Mouse (Mus musculus) lung, embryonic 14.5 days (tissue): ENCODE measurements around the gene Trim31. TPM values are rescaled to one million over a fixed set of nuclear protein-coding genes. Genes with fewer than 3 reads are reported as not detected.

ENCODE experiments used
- ATAC-seq: fragments of 200-750 bp; cut with Nextera tagmentation; 2 replicates; pipeline ENCODE4 v1.8.0; 2017; ENCODE audit warnings: mild to moderate bottlenecking, moderate TSS enrichment, moderate library complexity; ENCODE audit not compliant: insufficient read depth
- DNase-seq: peaks from one replicate; pipeline ENCODE4 v3.0.0-alpha.2; 2015
- H3K27ac ChIP-seq: fragments of 300-500 bp; sonication (generic); 2 replicates; pipeline ENCODE4 v1.5.1; 2014; ENCODE audit warnings: low read depth, mild to moderate bottlenecking, moderate library complexity
- H3K27me3 ChIP-seq: fragments of 300-500 bp; sonication (generic); 2 replicates; pipeline ENCODE4 v1.6.1; 2014; ENCODE audit warnings: low read length, control low read depth; ENCODE audit not compliant: insufficient read depth
- H3K36me3 ChIP-seq: fragments of 300-500 bp; sonication (generic); 2 replicates; pipeline ENCODE4 v1.6.1; 2014; ENCODE audit warnings: control low read depth; ENCODE audit not compliant: insufficient read depth
- H3K4me1 ChIP-seq: fragments of 300-500 bp; sonication (generic); 2 replicates; pipeline ENCODE4 v1.6.1; 2014; ENCODE audit warnings: antibody characterized with exemption, control low read depth; ENCODE audit not compliant: insufficient read depth
- H3K4me2 ChIP-seq: fragments of 300-500 bp; sonication (generic); 2 replicates; pipeline ENCODE4 v1.6.1; 2014; ENCODE audit warnings: mild to moderate bottlenecking
- H3K4me3 ChIP-seq: fragments of 300-500 bp; sonication (generic); 2 replicates; pipeline ENCODE4 v1.5.1; 2014; ENCODE audit warnings: low read depth, low read length
- H3K9ac ChIP-seq: fragments of 300-500 bp; sonication (generic); 2 replicates; pipeline ENCODE4 v1.6.1; 2014
- H3K9me3 ChIP-seq: fragments of 300-500 bp; sonication (generic); 2 replicates; pipeline ENCODE4 v1.6.1; 2016; ENCODE audit warnings: low read depth, low read length, control low read depth
- CTCF ChIP-seq: IDR thresholded peaks from 2 replicates; pipeline ENCODE4 v1.5.1; 2016; ENCODE audit warnings: antibody characterized with exemption, low read depth
- WGBS: fragments of 180-500 bp; shearing (Covaris S2); extraction: QIAGEN DNeasy Blood & Tissue Kit; methylation state at CpG from one replicate; pipeline ENCODE4 v1.1.7; 2014; 5-methylcytosine and 5-hydroxymethylcytosine counted together
- polyA plus RNA-seq: library from polyadenylated mRNA; unstranded; fragments of >200 nt; fragmentation: Nextera tagmentation; extraction: Ambion mirVana; gene quantifications from 2 replicates; pipeline ENCODE4 v1.2.1, GENCODE M21; 2014

The Trim31 gene
- polyA plus RNA-seq, 1 experiment from 2014 or later: 0.16 TPM

DNA sequence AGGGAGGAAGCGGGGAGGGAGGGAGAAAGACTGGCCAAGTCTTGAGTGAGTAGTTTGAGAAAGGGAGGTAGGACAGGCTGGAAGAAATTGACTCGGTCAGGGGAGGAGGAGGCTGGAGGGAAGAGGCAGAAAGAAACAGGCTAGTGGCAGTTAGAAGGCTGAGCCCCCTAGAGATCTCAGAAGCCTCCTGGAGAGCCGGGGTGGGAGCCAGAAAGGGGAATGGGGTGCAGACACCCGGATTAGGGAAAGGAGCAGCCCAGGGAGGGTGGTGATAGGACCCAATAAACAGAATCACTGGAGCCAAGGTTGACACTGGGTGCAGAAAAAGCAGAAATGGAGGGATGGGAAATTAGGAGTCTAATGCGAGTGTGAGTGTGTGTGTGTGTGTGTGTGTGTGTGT lies 45.8 kb downstream of the Trim31 start:
- ATAC-seq: no peak
- no peak for TF ChIP-seq CTCF
- no peak for DNase-seq
- H3K9me3 ChIP-seq: no peaks in the 10 kb centered on the region
- H3K9ac ChIP-seq: no peak overlapping the region
- WGBS: 20% methylated on average over 5 of the region's 5 CpGs
- no peaks in the 10 kb centered on the region for H3K4me1 ChIP-seq
- peaks cover 1% of the 10 kb centered on the region; the same call in 1 of the 2 replicates for H3K36me3 ChIP-seq
- peak overlapping the region; percentile 71; the same call in 1 of the 2 replicates for H3K4me2 ChIP-seq
- peaks cover 65% of the 10 kb centered on the region for H3K27me3 ChIP-seq
- no peak overlapping the region for H3K27ac ChIP-seq
- H3K4me3 ChIP-seq: peak overlapping the region; percentile 39; the same call in 1 of the 2 replicates

DNA sequence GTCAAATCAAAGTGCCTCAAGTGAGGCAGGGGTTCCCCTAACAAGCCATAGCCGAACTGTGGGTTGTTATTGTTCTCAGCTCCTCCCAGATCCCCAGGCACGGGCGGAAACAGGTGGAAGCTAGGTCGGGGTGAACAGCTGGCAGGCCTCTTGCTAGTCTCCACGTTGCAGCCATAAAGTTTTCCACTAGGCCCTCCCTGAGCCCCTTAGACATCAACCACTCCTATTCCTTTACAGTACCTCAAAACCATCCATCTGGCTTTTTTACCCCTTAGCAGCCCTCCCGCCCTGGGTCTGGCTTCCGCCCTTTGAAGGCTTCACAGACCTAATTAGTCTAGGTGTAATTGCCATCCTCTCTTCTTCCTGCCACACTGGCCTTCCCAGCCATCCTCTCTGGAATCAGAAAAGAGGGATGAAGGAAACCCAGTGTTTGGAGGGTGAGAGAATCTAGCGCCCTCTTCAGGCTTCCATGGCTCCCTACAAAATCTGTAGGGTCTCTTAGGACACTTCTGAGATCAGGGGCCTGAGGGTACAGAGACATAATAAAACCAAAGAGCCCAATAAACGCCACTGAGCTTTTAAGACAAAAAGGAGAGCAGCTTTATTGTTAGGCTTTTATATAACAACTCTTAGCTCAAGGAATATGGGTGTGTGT lies 46.3 kb downstream of the Trim31 start:
- no peak overlapping the region for H3K27ac ChIP-seq
- H3K9ac ChIP-seq: no peak overlapping the region
- DNase-seq: no peak
- 18% methylated on average over 9 of the region's 9 CpGs for WGBS
- ATAC-seq: no peak
- H3K36me3 ChIP-seq: peaks cover 7% of the 10 kb centered on the region
- 0 out of 2 replicates have a peak, but pooled peaks have one; percentile 5 for TF ChIP-seq CTCF
- H3K9me3 ChIP-seq: no peaks in the 10 kb centered on the region
- H3K4me3 ChIP-seq: no peak overlapping the region
- H3K4me1 ChIP-seq: no peaks in the 10 kb centered on the region
- peaks cover 65% of the 10 kb centered on the region for H3K27me3 ChIP-seq
- no peak overlapping the region for H3K4me2 ChIP-seq

DNA sequence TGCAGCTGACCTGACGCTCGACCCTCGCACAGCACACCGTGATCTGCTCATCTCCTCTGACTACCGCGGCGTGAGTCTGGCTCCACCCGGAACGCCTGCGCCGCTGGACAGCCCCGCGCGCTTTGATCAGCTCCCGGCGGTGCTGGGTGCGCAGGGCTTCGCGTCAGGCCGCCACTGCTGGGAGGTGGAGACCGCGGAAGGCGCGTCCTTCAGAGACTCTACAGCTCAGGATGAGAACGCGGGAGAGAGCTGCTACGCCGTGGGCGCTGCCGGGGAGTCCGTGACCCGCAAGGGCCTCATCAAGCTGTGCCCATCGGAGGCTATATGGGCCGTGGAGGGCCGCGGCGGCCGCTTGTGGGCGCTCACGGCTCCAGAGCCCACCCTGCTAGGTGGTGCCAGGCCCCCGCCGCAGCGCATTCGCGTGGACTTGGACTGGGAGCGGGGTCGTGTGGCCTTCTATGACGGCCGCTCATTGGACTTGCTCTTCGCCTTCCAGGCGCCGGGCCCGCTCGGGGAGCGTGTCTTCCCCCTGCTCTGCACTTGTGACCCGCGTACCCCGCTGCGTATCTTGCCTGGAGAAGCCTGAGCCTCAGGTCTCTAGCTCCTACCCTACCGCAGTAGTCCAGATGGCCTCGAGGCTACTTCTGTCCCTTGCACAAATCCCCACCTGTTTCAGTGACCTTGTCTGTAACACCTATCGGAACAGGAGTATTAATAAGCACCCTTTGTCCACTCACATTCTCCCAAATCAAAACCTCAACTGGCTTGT lies 49.3 kb downstream of the Trim31 start:
- DNase-seq (peak; percentile 72), ATAC-seq (peak; percentile 35; the same call in 1 of the 2 replicates)
- Histone ChIP-seq H3K36me3 (peaks cover 13% of the 10 kb centered on the region), H3K4me3 (peak overlapping the region; percentile 48), H3K9me3 (no peaks in the 10 kb centered on the region), H3K4me2 (peak overlapping the region; percentile 97), H3K27ac (no peak overlapping the region), H3K27me3 (peaks cover 47% of the 10 kb centered on the region), H3K9ac (peak overlapping the region; percentile 64), H3K4me1 (no peaks in the 10 kb centered on the region; the same call in 1 of the 2 replicates)
- peak; percentile 24; the same call in 1 of the 2 replicates for TF ChIP-seq CTCF
- whole genome bisulfite sequencing: under 1% methylated on average over 62 of the region's 62 CpGs

DNA sequence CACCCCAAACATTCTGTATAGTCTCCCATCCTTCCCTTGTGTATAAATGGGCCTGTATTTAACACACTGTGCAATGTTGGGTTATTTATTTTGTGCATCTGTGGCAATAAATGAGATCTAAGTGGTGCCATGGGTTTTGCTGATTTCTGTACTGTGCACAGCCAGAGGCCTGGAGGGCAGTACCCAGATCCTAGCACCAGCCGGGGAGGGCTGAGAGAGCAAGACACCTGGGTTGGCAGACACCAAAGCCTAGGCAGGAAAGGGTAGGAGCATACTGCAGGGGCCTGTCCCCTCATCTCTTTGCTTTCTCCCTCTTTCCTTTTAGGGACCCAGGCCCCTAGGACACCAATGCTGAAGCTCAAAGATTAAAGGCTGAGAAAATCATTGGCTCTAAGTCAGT lies 50.4 kb downstream of the Trim31 start:
- Histone ChIP-seq H3K36me3 (peaks cover 13% of the 10 kb centered on the region), H3K4me1 (no peaks in the 10 kb centered on the region; the same call in 1 of the 2 replicates), H3K27ac (no peak overlapping the region), H3K9me3 (no peaks in the 10 kb centered on the region), H3K9ac (no peak overlapping the region), H3K27me3 (peaks cover 36% of the 10 kb centered on the region), H3K4me3 (no peak overlapping the region), H3K4me2 (no peak overlapping the region)
- 86% methylated on average over 1 of the region's 1 CpGs for WGBS
- ATAC-seq: no peak
- no peak for TF ChIP-seq CTCF
- no peak for DNase-seq

DNA sequence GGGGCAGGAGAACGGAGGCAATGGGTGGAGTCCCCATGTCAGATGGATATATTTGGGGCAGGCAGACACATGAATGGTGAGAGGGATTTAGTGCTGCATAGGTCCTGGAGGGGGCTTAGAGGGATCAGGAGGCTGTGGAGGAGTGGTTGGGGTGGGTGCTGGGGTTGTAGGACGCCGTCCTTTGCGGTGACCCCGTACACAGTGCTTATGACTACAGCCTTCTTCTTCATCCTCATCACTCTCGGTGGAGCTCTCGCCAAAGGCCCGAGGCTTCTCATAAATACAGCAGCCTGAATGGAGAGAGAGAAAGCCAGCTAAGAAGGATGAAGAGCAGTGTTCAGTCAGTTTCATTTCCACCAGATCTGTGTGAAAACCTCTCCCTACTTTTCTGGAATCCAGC lies 51.3 kb downstream of the Trim31 start:
- TF ChIP-seq CTCF: no peak
- no peaks in the 10 kb centered on the region for H3K9me3 ChIP-seq
- peaks cover 27% of the 10 kb centered on the region for H3K27me3 ChIP-seq
- no peak for ATAC-seq
- H3K27ac ChIP-seq: no peak overlapping the region
- DNase-seq: no peak
- no peak overlapping the region for H3K4me3 ChIP-seq
- peaks cover 15% of the 10 kb centered on the region for H3K36me3 ChIP-seq
- H3K4me1 ChIP-seq: no peaks in the 10 kb centered on the region; the same call in 1 of the 2 replicates
- H3K9ac ChIP-seq: no peak overlapping the region
- WGBS: 94% methylated on average over 8 of the region's 8 CpGs
- no peak overlapping the region for H3K4me2 ChIP-seq

DNA sequence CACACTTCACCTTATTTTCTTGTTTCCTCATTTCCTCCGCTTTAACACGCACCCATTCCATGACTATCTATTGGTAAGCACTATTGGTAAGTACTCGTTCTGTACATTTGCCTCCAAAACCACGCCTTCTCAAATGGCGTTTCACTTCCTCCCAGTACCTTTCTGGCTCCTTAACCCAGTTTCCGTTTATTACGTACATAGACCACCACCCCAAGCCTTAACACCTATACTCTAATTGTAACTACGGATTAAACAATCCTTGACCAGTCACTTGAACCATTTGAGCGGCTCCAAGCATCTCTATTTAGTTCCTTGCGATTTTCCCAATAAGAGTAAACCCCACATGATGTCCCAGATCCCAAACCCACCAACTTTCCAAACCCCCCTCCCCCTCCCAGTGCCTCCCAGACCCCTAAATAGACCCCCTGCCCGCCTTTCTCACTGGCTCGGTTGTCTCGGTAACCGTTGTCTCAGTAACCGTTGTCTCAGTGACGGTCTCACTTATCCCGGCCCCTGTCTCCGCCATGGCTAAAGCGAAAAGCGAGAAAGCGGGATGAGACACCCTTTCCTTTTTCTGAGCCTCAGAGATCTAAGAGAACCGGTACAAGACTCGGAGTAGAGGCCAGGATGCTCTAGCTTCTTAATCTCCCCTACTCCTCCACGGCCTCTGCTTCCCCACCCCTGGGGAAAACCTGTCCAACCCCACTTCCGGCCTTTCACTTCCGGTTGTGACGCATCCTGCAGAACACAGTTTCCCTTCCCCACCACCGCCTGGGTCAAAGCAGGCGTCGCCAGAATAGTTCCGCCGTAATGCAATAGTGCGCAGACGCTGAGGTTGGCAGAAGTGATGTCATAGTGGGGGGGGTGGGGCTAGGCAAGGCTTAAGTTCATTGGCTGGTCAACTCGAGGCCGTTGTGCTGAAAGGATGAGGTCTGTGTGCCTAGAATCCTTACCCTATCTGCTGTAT lies 53.3 kb downstream of the Trim31 start, which contains the start of gene Ppp1r11:
Ppp1r11 (minus strand) TSS at position 761 of the 967 bp plus-strand sequence.
- ATAC-seq (peak; percentile 96), DNase-seq (peak; percentile 98)
- Histone ChIP-seq H3K4me1 (no peaks in the 10 kb centered on the region; the same call in 1 of the 2 replicates), H3K4me2 (peak within 1 kb of the TSS; percentile 71), H3K36me3 (peaks cover 23% of the 10 kb centered on the region), H3K27me3 (peaks cover 7% of the 10 kb centered on the region), H3K9me3 (no peaks in the 10 kb centered on the region), H3K27ac (peak within 1 kb of the TSS; percentile 25; the same call in 1 of the 2 replicates), H3K9ac (peak within 1 kb of the TSS; percentile 76), H3K4me3 (peak within 1 kb of the TSS; percentile 61)
- TF ChIP-seq CTCF: no peak
- WGBS: 2% methylated on average over 36 of the region's 36 CpGs
